Mouse (Mus musculus): Measurements from ENCODE around the gene Olfr593.
"Not testable (repeated sequence)": the region's sequence is repeated elsewhere in the genome, so short reads cannot be mapped to it uniquely, and the experiment has no call there.

GRCm38 (mm10) chr7:103184503-103184902 is 27.2 kb upstream of the Olfr593 start, which contains the start of gene Olfr592:
- TF ChIP-seq POLR2A (IDR thresholded peaks at IDR 0.05; ENCODE audit: borderline replicate concordance, low read depth, low read length); CTCF (IDR thresholded peaks at IDR 0.05; ENCODE audit: low read depth, low read length): not testable (repeated sequence)

Data from bone marrow macrophage, adult 2 months (primary cell).